Mouse (Mus musculus): ENCODE results near the gene Ddx60. TPM values are rescaled to one million over a fixed set of nuclear protein-coding genes. Genes with fewer than 3 reads are reported as not detected.
A peak's percentile ranks its signal among the peaks of the same experiment; 100 is the strongest.
"Not testable (repeated sequence)": the region's sequence is repeated elsewhere in the genome, so short reads cannot be mapped to it uniquely, and the experiment has no call there.

Ddx60 gene
- polyA plus RNA-seq, 1 experiment = 1.3 TPM

DNA sequence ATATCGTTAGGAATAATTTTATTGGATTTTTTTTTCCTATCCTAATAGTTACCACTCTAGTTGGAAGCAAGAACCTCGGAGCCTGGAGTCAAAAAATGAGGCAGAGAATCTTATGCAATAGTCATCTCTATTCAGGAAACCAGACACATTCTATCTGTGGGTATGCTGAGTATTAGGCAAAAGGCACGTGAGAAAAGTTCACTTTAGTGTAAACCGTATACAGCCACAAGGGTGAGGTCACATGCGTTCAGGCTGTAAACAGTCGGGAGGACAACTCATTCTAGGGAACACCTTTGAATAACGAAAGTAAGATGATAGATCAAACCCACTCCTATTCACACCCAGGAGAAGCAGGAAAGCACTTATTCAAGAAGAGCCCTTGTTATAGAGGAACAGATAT is 7.5 kb upstream of the Ddx60 start:
- H3K4me3 ChIP-seq (ENCODE audit: low read depth, low read length) = no peak overlapping the region
- H3K27ac ChIP-seq (ENCODE audit: insufficient read depth, low read length) = no peak overlapping the region
- no peaks in the 10 kb centered on the region for H3K9me3 ChIP-seq (replicated peaks; ENCODE audit: control insufficient read depth, insufficient read depth, low read length, poor library complexity, severe bottlenecking)
- H3K9ac ChIP-seq (ENCODE audit: low read depth, poor library complexity, severe bottlenecking) = no peak overlapping the region
- no peaks in the 10 kb centered on the region; the same call in 1 of the 2 replicates for H3K27me3 ChIP-seq (ENCODE audit: control insufficient read depth, insufficient read depth, low read length, poor library complexity, severe bottlenecking)
- TF ChIP-seq POLR2A (IDR thresholded peaks at IDR 0.05; ENCODE audit: insufficient read depth, low read length) (no peak), CTCF (IDR thresholded peaks at IDR 0.05; ENCODE audit: low read depth, low read length) (no peak), EP300 (IDR thresholded peaks at IDR 0.05; ENCODE audit: insufficient read depth, low read depth, low read length) (no peak)
- no peaks in the 10 kb centered on the region for H3K4me1 ChIP-seq (ENCODE audit: control insufficient read depth, insufficient read depth, low read length)
- no peaks in the 10 kb centered on the region for H3K36me3 ChIP-seq (ENCODE audit: control insufficient read depth, insufficient read depth, low read length, poor library complexity, severe bottlenecking)

DNA sequence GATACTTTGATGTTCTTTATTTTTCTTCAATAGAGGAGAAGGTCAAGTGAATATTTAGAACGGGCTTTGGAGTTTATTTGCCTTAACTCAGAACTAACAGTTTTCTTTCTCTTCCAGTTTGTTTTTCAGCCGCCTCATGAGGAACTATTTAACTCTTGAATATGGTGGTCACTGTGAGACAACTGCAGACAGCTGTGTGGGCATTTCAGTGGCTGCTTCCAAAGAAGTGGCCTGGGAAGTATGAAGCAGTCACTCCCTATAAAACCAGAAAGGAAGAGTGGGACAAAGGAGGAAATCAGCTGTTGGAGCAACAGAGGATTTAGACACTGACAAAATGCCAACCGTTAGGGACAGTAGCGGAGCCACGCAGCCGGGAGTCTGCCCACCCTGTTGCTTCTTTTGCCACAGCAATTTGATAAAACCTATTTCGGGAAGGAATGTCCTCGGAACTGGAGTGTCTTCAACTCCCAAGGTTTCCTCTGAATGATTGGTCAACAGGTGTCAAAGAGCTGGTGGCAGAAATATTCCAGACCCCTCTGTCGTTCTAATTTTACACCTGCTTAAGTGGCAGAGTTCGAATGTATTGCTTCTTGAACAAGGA is 6.3 kb upstream of the Ddx60 start:
- no peak overlapping the region for H3K9ac ChIP-seq (ENCODE audit: low read depth, poor library complexity, severe bottlenecking)
- H3K4me1 ChIP-seq (ENCODE audit: control insufficient read depth, insufficient read depth, low read length) = no peaks in the 10 kb centered on the region
- no peaks in the 10 kb centered on the region for H3K9me3 ChIP-seq (replicated peaks; ENCODE audit: control insufficient read depth, insufficient read depth, low read length, poor library complexity, severe bottlenecking)
- TF ChIP-seq CTCF (IDR thresholded peaks at IDR 0.05; ENCODE audit: low read depth, low read length) = no peak
- H3K4me3 ChIP-seq (ENCODE audit: low read depth, low read length) = no peak overlapping the region
- H3K36me3 ChIP-seq (ENCODE audit: control insufficient read depth, insufficient read depth, low read length, poor library complexity, severe bottlenecking) = no peaks in the 10 kb centered on the region
- no peak overlapping the region for H3K27ac ChIP-seq (ENCODE audit: insufficient read depth, low read length)
- H3K27me3 ChIP-seq (ENCODE audit: control insufficient read depth, insufficient read depth, low read length, poor library complexity, severe bottlenecking) = no peaks in the 10 kb centered on the region; the same call in 1 of the 2 replicates

DNA sequence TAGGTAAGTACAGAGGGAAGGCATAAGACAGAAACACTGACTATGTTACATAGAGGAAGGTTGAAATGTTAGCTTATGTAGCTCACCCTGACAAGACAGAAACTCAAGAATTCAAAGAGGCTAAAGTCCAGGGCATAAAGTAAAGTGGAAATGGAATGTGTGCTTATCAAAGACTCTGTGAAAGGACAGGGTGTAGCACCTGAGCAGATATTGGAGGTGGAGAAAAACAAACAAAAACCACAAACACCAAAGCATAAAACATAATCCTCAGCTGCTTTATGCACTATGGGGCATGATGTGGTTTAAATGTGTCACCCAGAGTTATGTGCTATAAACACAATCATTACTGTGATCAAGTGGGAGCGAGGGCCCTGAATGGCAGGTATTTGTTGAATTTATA is 3.4 kb upstream of the Ddx60 start:
- Histone ChIP-seq H3K36me3 (ENCODE audit: control insufficient read depth, insufficient read depth, low read length, poor library complexity, severe bottlenecking) (no peaks in the 10 kb centered on the region), H3K4me1 (ENCODE audit: control insufficient read depth, insufficient read depth, low read length) (peaks cover 4% of the 10 kb centered on the region), H3K27me3 (ENCODE audit: control insufficient read depth, insufficient read depth, low read length, poor library complexity, severe bottlenecking) (no peaks in the 10 kb centered on the region; the same call in 1 of the 2 replicates), H3K9me3 (replicated peaks; ENCODE audit: control insufficient read depth, insufficient read depth, low read length, poor library complexity, severe bottlenecking) (no peaks in the 10 kb centered on the region), H3K27ac (ENCODE audit: insufficient read depth, low read length) (no peak overlapping the region), H3K4me3 (ENCODE audit: low read depth, low read length) (no peak overlapping the region), H3K9ac (ENCODE audit: low read depth, poor library complexity, severe bottlenecking) (no peak overlapping the region)
- no peak for TF ChIP-seq CTCF (IDR thresholded peaks at IDR 0.05; ENCODE audit: low read depth, low read length)
- no peak for TF ChIP-seq POLR2A (IDR thresholded peaks at IDR 0.05; ENCODE audit: insufficient read depth, low read length)
- no peak for TF ChIP-seq EP300 (IDR thresholded peaks at IDR 0.05; ENCODE audit: insufficient read depth, low read depth, low read length)

GRCm38 (mm10) chr8:61933243-61933642 is 5.4 kb downstream of the Ddx60 start:
- Histone ChIP-seq H3K9ac (ENCODE audit: low read depth, poor library complexity, severe bottlenecking) (no peak overlapping the region), H3K4me1 (ENCODE audit: control insufficient read depth, insufficient read depth, low read length) (no peaks in the 10 kb centered on the region), H3K36me3 (ENCODE audit: control insufficient read depth, insufficient read depth, low read length, poor library complexity, severe bottlenecking) (no peaks in the 10 kb centered on the region), H3K9me3 (replicated peaks; ENCODE audit: control insufficient read depth, insufficient read depth, low read length, poor library complexity, severe bottlenecking) (peaks cover 3% of the 10 kb centered on the region), H3K27ac (ENCODE audit: insufficient read depth, low read length) (no peak overlapping the region), H3K27me3 (ENCODE audit: control insufficient read depth, insufficient read depth, low read length, poor library complexity, severe bottlenecking) (peaks cover 3% of the 10 kb centered on the region; the same call in 1 of the 2 replicates), H3K4me3 (ENCODE audit: low read depth, low read length) (no peak overlapping the region)
- TF ChIP-seq EP300 (IDR thresholded peaks at IDR 0.05; ENCODE audit: insufficient read depth, low read depth, low read length) (no peak), CTCF (IDR thresholded peaks at IDR 0.05; ENCODE audit: low read depth, low read length) (no peak), POLR2A (IDR thresholded peaks at IDR 0.05; ENCODE audit: insufficient read depth, low read length) (no peak)

DNA sequence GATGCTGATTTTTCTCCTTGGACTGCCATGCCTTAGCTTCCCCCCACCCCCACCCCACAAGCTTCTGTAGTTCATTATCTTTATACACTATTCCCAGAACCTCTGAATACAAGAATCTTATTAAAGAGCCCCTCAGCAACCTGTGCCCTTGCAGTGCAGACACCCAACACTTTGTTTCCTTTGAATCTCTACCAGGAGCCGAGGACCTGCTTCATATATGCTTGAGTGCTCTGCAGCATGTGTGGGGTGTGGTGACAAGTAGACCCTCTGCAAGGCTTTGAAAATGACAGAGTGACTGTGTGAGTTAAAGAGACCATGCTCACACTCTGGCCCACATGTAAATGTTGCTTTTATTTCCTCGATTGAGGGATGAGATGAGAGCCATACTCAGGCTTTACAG is 9.7 kb downstream of the Ddx60 start:
- no peak for TF ChIP-seq CTCF (IDR thresholded peaks at IDR 0.05; ENCODE audit: low read depth, low read length)
- no peak for TF ChIP-seq EP300 (IDR thresholded peaks at IDR 0.05; ENCODE audit: insufficient read depth, low read depth, low read length)
- no peak for TF ChIP-seq POLR2A (IDR thresholded peaks at IDR 0.05; ENCODE audit: insufficient read depth, low read length)
- Histone ChIP-seq H3K4me3 (ENCODE audit: low read depth, low read length) (no peak overlapping the region), H3K27ac (ENCODE audit: insufficient read depth, low read length) (no peak overlapping the region), H3K36me3 (ENCODE audit: control insufficient read depth, insufficient read depth, low read length, poor library complexity, severe bottlenecking) (no peaks in the 10 kb centered on the region), H3K9me3 (replicated peaks; ENCODE audit: control insufficient read depth, insufficient read depth, low read length, poor library complexity, severe bottlenecking) (peaks cover 4% of the 10 kb centered on the region), H3K4me1 (ENCODE audit: control insufficient read depth, insufficient read depth, low read length) (no peaks in the 10 kb centered on the region), H3K9ac (ENCODE audit: low read depth, poor library complexity, severe bottlenecking) (no peak overlapping the region), H3K27me3 (ENCODE audit: control insufficient read depth, insufficient read depth, low read length, poor library complexity, severe bottlenecking) (peaks cover 3% of the 10 kb centered on the region; the same call in 1 of the 2 replicates)

DNA sequence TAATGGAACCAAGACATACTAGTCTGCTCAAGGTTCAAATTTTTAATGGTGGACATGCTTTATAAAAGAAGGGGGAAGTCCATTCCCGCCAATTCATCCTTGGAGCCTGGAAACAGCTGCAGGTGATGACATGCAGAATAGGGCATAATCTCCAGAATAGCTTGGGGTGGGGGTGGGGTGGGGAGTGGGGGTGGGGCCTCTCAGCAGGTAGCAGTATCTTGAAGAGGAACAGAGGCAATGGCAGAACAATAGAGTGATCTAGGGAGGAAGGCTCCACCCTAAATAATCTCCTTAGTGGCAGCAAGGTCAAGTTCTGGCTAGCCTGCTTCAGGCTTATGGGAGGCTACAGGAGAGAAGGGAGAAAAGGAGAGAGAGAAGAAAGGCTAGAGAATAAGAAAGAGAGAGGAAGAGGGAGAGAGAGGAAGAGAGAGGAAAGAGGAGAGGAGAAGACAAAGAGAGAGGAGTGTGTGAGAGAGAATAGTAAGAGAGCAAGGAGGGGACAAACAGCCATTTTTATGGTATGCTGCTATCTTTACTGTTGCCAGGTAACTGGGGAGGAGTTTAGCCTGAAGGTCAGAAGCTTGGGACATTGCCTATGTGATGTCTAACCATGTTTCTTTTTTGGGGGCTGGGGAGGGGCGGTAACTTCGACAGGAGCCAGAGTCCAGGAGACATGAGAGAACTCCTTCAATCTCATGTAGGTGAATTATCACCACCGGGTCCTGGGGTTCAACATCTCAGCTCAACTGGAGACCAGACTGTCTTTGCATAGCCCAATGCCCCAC is 36.9 kb downstream of the Ddx60 start:
- not testable (repeated sequence) for H3K9ac ChIP-seq (ENCODE audit: low read depth, poor library complexity, severe bottlenecking); H3K36me3 ChIP-seq (ENCODE audit: control insufficient read depth, insufficient read depth, low read length, poor library complexity, severe bottlenecking); H3K4me3 ChIP-seq (ENCODE audit: low read depth, low read length); H3K4me1 ChIP-seq (ENCODE audit: control insufficient read depth, insufficient read depth, low read length); H3K27me3 ChIP-seq (ENCODE audit: control insufficient read depth, insufficient read depth, low read length, poor library complexity, severe bottlenecking)
- peaks cover 10% of the 10 kb centered on the region; the same call in 1 of the 2 replicates for H3K9me3 ChIP-seq (replicated peaks; ENCODE audit: control insufficient read depth, insufficient read depth, low read length, poor library complexity, severe bottlenecking)
- peak overlapping the region; percentile 91 for H3K27ac ChIP-seq (ENCODE audit: insufficient read depth, low read length)

All from ES-Bruce4 (cell line).